Mouse (Mus musculus) megakaryocyte progenitor cell, adult 5-6 weeks (primary cell): ENCODE data around the gene 4930519G04Rik. TPM values are rescaled to one million over a fixed set of nuclear protein-coding genes. Genes with fewer than 3 reads are reported as not detected.
"Not testable (repeated sequence)": the region's sequence is repeated elsewhere in the genome, so short reads cannot be mapped to it uniquely, and the experiment has no call there.

Experiments used
- ATAC-seq: replicated peaks from 2 replicates; pipeline ENCODE4 v1.8.0; 2016; ENCODE audit warnings: mild to moderate bottlenecking, moderate TSS enrichment, inconsistent platforms; ENCODE audit not compliant: poor library complexity
- total RNA-seq, 2 experiments: library from RNA; stranded (forward) in 1 of 2; stranded (reverse) in 1 of 2; fragments of 157-497, 149-512 nt in 1 of 2; fragments of 200-1000 nt in 1 of 2; gene quantifications; 2 replicates each; pipeline versions ENCODE4 v1.2.3 to v1.2.4; 2015 to 2017

Gene 4930519G04Rik
- total RNA-seq (2015) (0.07 and 0.17 TPM in 2 replicates), total RNA-seq (2017) (0.08 TPM in 1 of 2 replicates, not detected in the other)

DNA sequence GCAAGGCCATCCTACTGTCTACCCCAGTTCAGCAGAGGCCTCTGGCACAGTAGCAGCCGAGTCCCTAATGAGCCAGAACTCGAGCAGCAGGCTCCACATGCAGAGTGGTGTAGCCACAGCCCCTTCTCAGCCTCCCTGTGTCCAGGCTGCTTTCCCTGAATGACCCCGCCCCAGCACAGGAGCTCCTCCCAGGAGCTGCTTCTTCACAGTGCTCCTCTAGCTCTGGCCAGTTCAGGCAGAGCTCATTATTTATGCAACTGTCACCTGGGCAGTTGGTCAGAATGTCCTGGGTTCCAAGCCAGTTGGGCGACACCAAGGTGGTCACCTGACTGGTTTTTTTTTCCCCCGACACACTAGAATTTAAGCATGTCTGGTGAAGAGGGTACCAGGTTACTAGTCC, at the start of gene 4930519G04Rik:
4930519G04Rik (plus strand) TSS at position 301 of the 400 bp plus-strand sequence.
- not testable (repeated sequence) for ATAC-seq

- ATAC-seq = no peak
Observed at GRCm38 (mm10) chr5:114804335-114804734, 49.1 kb upstream of the 4930519G04Rik start.

GRCm38 (mm10) chr5:114804958-114805357, 48.5 kb upstream of the 4930519G04Rik start:
- ATAC-seq = no peak

- peak; percentile 51 for ATAC-seq
Observed at GRCm38 (mm10) chr5:114805436-114806350, 47.8 kb upstream of the 4930519G04Rik start.

DNA sequence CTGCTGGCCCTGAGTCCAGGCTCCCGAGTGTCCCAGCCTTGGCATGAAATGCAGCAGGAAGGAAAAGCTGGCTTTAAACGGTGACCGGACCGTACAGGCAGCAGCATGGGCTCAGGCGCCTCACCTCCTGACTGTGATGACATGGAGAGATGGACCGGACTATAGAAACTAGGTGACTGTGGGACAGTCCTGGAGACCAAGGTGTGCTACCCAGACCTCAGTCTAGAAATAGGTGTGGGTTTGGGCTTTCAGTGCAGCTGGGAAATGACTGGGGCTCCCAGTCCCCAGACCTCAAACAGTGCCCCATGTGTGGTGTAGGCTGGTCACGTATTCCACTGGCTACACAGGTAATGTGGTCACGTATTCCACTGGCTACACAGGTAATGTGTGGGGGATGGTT, 46.8 kb upstream of the 4930519G04Rik start:
- ATAC-seq = no peak

DNA sequence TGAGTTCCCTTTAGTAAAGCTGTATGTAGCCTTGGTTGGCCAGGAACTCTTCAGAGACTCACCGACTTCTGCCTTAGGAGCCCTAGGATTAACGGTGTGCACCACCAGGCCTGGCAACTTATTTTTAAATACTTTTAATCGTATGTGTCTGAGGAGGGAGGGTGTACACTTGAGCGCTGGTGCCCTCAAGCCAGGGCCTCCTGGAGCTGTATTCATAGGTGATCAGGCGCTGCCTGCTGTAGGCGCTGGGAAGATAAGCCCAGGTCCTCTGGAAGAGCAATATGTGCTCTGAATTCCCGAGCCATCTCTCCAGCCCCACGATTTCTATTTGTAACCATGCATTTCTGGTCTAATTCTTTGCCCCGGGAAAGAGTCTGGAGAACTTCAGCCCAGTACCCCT, 46.4 kb upstream of the 4930519G04Rik start:
- ATAC-seq = peak; percentile 15; the same call in 1 of the 2 replicates

DNA sequence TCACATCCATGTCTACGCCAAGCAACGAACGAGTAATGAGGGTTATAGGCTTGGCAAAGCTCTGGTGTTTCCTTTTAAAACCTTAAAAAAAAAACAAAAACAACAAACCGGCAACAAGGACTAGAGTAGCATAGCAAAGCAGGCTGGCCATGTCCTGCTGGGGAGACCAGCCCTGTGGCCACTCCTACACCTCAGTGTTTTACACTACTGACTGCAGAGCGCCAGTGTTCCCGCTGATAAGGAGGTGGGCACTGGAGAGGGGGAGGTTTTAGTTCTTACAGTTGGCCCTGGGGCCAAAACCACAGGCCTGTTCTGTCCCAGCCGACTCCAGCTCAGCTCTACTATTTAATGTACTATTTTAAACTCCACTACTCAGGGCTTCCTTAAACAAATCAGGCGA, 46.0 kb upstream of the 4930519G04Rik start:
- peak; percentile 74 for ATAC-seq

DNA sequence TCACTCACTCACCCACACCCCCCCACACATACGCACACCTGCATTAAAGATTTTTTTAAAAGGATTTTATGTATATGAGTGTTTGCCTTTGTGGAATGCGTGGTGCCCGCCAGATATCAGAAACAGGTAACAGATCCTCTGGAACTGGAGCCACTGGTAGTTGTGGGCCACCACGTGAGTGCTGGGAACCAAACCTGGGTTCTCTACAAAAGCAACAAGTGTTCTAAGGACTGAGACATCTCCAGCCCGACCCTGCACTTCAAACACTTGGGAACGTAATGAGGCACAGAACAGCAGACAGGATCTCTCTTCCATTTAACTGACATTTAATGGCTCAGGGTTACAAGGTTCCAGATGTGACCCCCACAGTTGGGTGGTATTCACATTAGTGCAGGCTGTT, 45.6 kb upstream of the 4930519G04Rik start:
- no peak for ATAC-seq

DNA sequence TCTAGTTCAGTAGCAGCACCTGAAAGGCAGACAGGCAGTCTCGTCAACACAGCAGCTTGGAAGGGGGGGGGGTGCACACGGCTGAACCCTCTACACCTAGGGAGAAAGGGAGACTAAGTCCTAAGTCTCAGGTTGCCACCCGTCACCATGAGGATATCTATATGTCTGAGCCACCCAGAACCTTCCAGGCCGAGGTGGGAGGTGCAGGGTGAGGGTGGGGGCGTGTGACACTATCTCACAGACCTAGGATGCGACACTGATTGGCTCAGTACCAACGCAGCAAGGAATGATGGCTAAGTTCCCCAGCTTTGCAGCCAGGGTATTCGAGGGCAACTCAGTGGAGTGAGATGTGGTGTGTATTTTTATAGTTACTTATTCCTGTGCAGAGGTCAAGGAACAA, 45.1 kb upstream of the 4930519G04Rik start:
- ATAC-seq = peak; percentile 40; the same call in 1 of the 2 replicates

DNA sequence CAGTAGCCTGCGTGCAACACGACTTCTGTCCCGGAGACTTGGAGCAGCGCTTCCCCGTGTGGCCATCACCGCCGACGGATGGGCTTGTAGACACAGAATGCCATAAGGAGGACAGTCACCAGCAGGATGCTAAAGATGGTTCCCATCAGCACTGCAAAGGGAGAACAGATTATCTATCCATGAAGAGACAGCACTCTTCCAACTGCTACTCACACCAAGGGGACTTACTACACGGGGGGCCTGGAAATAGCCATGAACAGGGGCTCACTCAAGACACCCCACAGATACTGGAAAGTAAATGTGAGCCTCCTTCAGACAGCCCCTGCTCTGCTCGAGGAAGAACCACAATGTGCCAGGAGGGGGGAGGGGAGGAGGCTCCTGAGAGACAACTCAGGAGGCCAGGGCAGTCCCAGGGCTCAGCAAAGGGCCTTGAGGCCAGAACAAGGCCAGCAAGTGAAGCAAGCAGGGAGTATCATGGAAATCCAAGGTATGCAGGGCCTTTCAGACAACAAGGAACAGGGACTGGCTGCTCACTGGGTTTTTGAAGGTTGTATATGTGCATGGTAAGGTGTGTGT, 44.2 kb upstream of the 4930519G04Rik start:
- no peak for ATAC-seq

DNA sequence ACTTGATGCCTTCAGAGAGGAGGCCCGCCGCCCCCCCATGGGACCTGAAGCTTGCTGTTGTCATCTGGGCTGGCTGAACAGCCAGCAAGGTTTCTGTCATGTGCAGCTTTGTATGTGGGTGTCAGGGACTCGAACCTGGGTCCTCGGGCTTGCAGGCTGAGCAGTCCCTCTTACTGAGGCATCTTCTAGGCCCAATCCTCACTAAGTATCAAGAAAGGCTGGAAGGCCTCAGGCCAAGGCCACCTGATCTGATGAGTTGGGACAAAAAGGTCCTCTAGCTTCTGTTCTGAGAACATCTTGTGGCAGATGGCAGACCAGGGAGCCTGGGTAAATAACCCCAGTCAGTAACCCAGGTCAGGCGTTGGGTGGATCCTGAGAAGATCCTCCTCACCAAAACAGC, 43.6 kb upstream of the 4930519G04Rik start:
- ATAC-seq = no peak

- peak; percentile 93 for ATAC-seq
Observed at GRCm38 (mm10) chr5:114813525-114814181, 39.8 kb upstream of the 4930519G04Rik start.

DNA sequence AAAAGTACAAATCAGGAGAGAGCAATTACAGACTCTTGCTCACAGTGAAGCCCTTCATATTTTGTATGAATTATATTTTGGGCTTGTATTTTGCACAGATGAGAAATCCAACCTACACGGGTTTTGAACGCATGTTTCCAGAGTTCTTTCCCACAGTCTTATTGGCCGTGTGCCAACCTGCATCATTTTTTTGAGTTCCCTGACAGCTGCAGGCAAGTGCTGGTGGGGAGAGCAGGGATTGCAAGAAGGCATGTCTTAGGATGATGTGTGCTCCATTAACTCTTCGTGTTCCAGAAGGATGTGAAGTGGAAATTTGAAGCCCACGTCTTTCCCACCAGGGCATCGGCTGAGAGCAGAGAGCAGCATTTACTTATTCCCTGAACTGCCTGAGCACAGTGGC, 36.9 kb upstream of the 4930519G04Rik start:
- no peak for ATAC-seq

DNA sequence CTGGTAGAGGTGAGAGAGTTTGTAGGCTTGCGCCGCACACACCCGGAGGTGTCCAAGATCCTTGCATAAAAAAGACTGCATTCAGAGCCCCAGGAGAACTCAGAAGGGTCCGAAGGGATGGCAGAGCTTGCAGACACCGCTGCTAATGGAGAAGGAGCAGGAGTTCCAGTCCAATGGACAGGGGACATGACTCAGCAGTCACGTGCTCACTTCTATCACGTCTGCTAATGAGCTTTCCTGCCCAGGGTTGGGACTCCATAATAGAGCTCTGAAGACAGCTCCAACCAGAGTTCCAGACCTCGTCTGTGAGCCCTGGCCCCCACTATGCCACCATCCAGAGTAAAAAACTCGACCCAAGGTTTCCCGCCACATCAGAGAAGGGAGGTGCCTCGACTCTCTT, 35.3 kb upstream of the 4930519G04Rik start:
- ATAC-seq = no peak

- peak; percentile 52 for ATAC-seq
Observed at GRCm38 (mm10) chr5:114822796-114823688, 30.4 kb upstream of the 4930519G04Rik start, which contains the start of gene 1500011B03Rik. Gene 1500011B03Rik, minus strand, starts transcription at chr5:114823468.

- ATAC-seq = peak; percentile 73
Observed at GRCm38 (mm10) chr5:114824197-114824596, 29.3 kb upstream of the 4930519G04Rik start.

- ATAC-seq = peak; percentile 89
Observed at GRCm38 (mm10) chr5:114825978-114826691, 27.3 kb upstream of the 4930519G04Rik start.

GRCm38 (mm10) chr5:114827427-114827826, 26.0 kb upstream of the 4930519G04Rik start:
- ATAC-seq = peak; percentile 27

GRCm38 (mm10) chr5:114829740-114830139, 23.7 kb upstream of the 4930519G04Rik start:
- ATAC-seq = no peak

DNA sequence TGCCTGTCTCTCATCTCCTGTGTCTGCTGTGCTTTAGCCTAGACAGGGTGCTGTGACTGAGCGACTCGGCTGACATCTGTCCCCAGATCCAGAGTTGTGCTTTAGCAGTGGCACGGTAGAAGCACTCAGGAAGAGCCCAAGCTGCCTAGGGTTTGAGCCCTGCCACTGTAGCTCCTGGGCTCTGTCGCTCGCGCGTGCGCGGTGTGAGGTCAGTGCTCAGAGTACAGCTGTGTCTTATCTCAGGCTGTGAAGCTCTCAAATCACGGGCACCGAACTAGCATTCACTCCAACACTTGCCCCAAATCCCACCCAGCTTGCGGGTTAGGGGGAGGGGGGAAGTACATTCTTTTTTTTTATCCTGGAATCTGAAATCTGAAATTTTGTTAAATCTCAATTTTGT, 16.6 kb upstream of the 4930519G04Rik start:
- ATAC-seq = no peak
